Mouse (Mus musculus) layer of hippocampus, adult 9-10 months (tissue): ENCODE results near the gene Crygn.
A peak's percentile ranks its signal among the peaks of the same experiment; 100 is the strongest.

Experiments used
- DNase-seq: peaks from one replicate; pipeline ENCODE4 v3.0.0; 2022; ENCODE audit warnings: low spot score

Crygn gene

GRCm38 (mm10) chr5:24747533-24747932 is 10.3 kb downstream of the Crygn start:
- no peak for DNase-seq

- no peak for DNase-seq
Observed at GRCm38 (mm10) chr5:24743956-24744355, 13.9 kb downstream of the Crygn start.

- no peak for DNase-seq
Observed at GRCm38 (mm10) chr5:24741172-24741885, 16.5 kb downstream of the Crygn start.

- DNase-seq: peak; percentile 36
Observed at GRCm38 (mm10) chr5:24739141-24739753, 18.6 kb downstream of the Crygn start.

GRCm38 (mm10) chr5:24738517-24738916 is 19.3 kb downstream of the Crygn start:
- no peak for DNase-seq

GRCm38 (mm10) chr5:24737595-24737994 is 20.2 kb downstream of the Crygn start:
- DNase-seq: no peak

GRCm38 (mm10) chr5:24733771-24734426 is 23.9 kb downstream of the Crygn start:
- DNase-seq: no peak

GRCm38 (mm10) chr5:24733134-24733533 is 24.7 kb downstream of the Crygn start:
- no peak for DNase-seq

- no peak for DNase-seq
Observed at GRCm38 (mm10) chr5:24730986-24731385, 26.8 kb downstream of the Crygn start.

- DNase-seq: no peak
Observed at GRCm38 (mm10) chr5:24730488-24730871, 27.3 kb downstream of the Crygn start, which contains the start of gene Wdr86. Gene Wdr86, minus strand, starts transcription at chr5:24730727.

- DNase-seq: no peak
Observed at GRCm38 (mm10) chr5:24729797-24730487, 27.9 kb downstream of the Crygn start.

GRCm38 (mm10) chr5:24726901-24727836 is 30.6 kb downstream of the Crygn start:
- DNase-seq: no peak

GRCm38 (mm10) chr5:24725897-24726296 is 31.9 kb downstream of the Crygn start:
- no peak for DNase-seq

- DNase-seq: no peak
Observed at GRCm38 (mm10) chr5:24724805-24725204, 33.0 kb downstream of the Crygn start.

GRCm38 (mm10) chr5:24724270-24724634 is 33.6 kb downstream of the Crygn start:
- DNase-seq: no peak

- no peak for DNase-seq
Observed at GRCm38 (mm10) chr5:24723527-24724269, 34.1 kb downstream of the Crygn start.

GRCm38 (mm10) chr5:24719852-24720251 is 38.0 kb downstream of the Crygn start:
- DNase-seq: no peak

- DNase-seq: no peak
Observed at GRCm38 (mm10) chr5:24718076-24718475, 39.7 kb downstream of the Crygn start.

GRCm38 (mm10) chr5:24713987-24714386 is 43.8 kb downstream of the Crygn start:
- DNase-seq: no peak

- peak; percentile 13 for DNase-seq
Observed at GRCm38 (mm10) chr5:24713199-24713598, 44.6 kb downstream of the Crygn start.

GRCm38 (mm10) chr5:24711615-24712014 is 46.2 kb downstream of the Crygn start:
- no peak for DNase-seq
